10 mouse cellular contexts compared by ENCODE assay signal in genomic region chr9:120547026-120547668, GRCm38 (mm10). TPM values are rescaled to one million over a fixed set of nuclear protein-coding genes. Genes with fewer than 3 reads are reported as not detected.
DNase-seq lines count a peak whose midpoint lies in the region; ATAC-seq lines count a peak whose summit lies in the region.
"Had no signal": no experiment of that assay in that cellular context is flagged by ENCODE, and none has a peak within 500 bp of the region (broad histone marks: within the 10 kb centered on the region; RNA-seq: fewer than 3 reads in every experiment).

No protein-coding gene starts in this region.

- no peaks in the 10 kb centered on the region for H3K36me3 ChIP-seq in heart, embryonic 15.5 days
- H3K36me3 ChIP-seq in embryonic facial prominence, embryonic 12.5 days = no peaks in the 10 kb centered on the region
- no peaks in the 10 kb centered on the region for H3K36me3 ChIP-seq in limb, embryonic 11.5 days (ENCODE audit: control insufficient read depth, insufficient read depth, low read length)
- H3K36me3 ChIP-seq in megakaryocyte, embryonic 14.5 days (replicated peaks; ENCODE audit: low read length) = no peaks in the 10 kb centered on the region
- no peaks in the 10 kb centered on the region for H3K36me3 ChIP-seq in hindbrain, embryonic 10.5 days

- H3K27me3 ChIP-seq in heart, embryonic 15.5 days = peaks cover 4% of the 10 kb centered on the region
- no peaks in the 10 kb centered on the region for H3K27me3 ChIP-seq in embryonic facial prominence, embryonic 12.5 days
- H3K27me3 ChIP-seq in limb, embryonic 11.5 days (ENCODE audit: control insufficient read depth, insufficient read depth, low read length) = no peaks in the 10 kb centered on the region
- peaks cover 59% of the 10 kb centered on the region for H3K27me3 ChIP-seq in megakaryocyte, embryonic 14.5 days (replicated peaks)
- peaks cover 4% of the 10 kb centered on the region for H3K27me3 ChIP-seq in hindbrain, embryonic 10.5 days (ENCODE audit: insufficient read depth, poor library complexity, severe bottlenecking)

- ATAC-seq in heart, embryonic 15.5 days (replicated peaks; ENCODE audit: insufficient number of reproducible peaks, insufficient read depth, low FRiP score, low read depth) = no peak
- no peak; the same call in 1 of the 2 replicates for ATAC-seq in embryonic facial prominence, embryonic 12.5 days (ENCODE audit: insufficient number of reproducible peaks, insufficient read depth, low FRiP score, low TSS enrichment)
- ATAC-seq in limb, embryonic 11.5 days (ENCODE audit: insufficient number of reproducible peaks, low FRiP score, low TSS enrichment, low read depth) = no peak
- no peak for ATAC-seq in frontal cortex, adult (ENCODE audit: low TSS enrichment)
- ATAC-seq: midbrain, embryonic 16.5 days had no signal

- no peak for DNase-seq in heart, postnatal 25 days (ENCODE audit: low spot score)
- DNase-seq in limb, embryonic 11.5 days (ENCODE audit: low spot score) = peak; percentile 48
- no peak for DNase-seq in left cerebral cortex, adult 18-20 months (ENCODE audit: low spot score in 2 of 2)
- no peak for DNase-seq in hindbrain, embryonic 10.5 days (ENCODE audit: low spot score)
- DNase-seq: thymus, adult 2 months had no signal

- H3K9ac ChIP-seq in heart, embryonic 15.5 days = no peak overlapping the region
- no peak overlapping the region for H3K9ac ChIP-seq in embryonic facial prominence, embryonic 12.5 days
- H3K9ac ChIP-seq in limb, embryonic 11.5 days (ENCODE audit: low read length) = no peak overlapping the region

- no peak overlapping the region for H3K4me3 ChIP-seq in heart, embryonic 15.5 days
- no peak overlapping the region for H3K4me3 ChIP-seq in embryonic facial prominence, embryonic 12.5 days
- H3K4me3 ChIP-seq in limb, embryonic 11.5 days (ENCODE audit: low read depth, low read length) = no peak overlapping the region
- H3K4me3 ChIP-seq in megakaryocyte, embryonic 14.5 days (replicated peaks) = peak overlapping the region; percentile 28
- H3K4me3 ChIP-seq in hindbrain, embryonic 10.5 days = no peak overlapping the region

- no peak overlapping the region for H3K27ac ChIP-seq in heart, embryonic 15.5 days
- no peak overlapping the region for H3K27ac ChIP-seq in embryonic facial prominence, embryonic 12.5 days
- no peak overlapping the region for H3K27ac ChIP-seq in limb, embryonic 11.5 days (replicated peaks; ENCODE audit: low read depth, low read length)
- H3K27ac ChIP-seq in hindbrain, embryonic 10.5 days = no peak overlapping the region

- H3K4me1 ChIP-seq in heart, embryonic 15.5 days (replicated peaks) = 0 out of 2 replicates have a peak, but pooled peaks cover 3% of the 10 kb centered on the region
- peaks cover 21% of the 10 kb centered on the region for H3K4me1 ChIP-seq in embryonic facial prominence, embryonic 12.5 days
- no peaks in the 10 kb centered on the region; the same call in 1 of the 2 replicates for H3K4me1 ChIP-seq in limb, embryonic 11.5 days (ENCODE audit: control insufficient read depth, insufficient read depth, low read length)
- peaks cover 19% of the 10 kb centered on the region for H3K4me1 ChIP-seq in megakaryocyte, embryonic 14.5 days
- peaks cover 26% of the 10 kb centered on the region for H3K4me1 ChIP-seq in hindbrain, embryonic 10.5 days (replicated peaks)

- H3K4me2 ChIP-seq in heart, embryonic 15.5 days = peak overlapping the region; percentile 18; the same call in 1 of the 2 replicates
- H3K4me2 ChIP-seq in embryonic facial prominence, embryonic 12.5 days (replicated peaks) = peak overlapping the region; percentile 21; the same call in 1 of the 2 replicates
- H3K4me2 ChIP-seq in limb, embryonic 11.5 days (ENCODE audit: low read depth, severe bottlenecking) = peak overlapping the region; percentile 10; the same call in 1 of the 2 replicates

- no peaks in the 10 kb centered on the region for H3K9me3 ChIP-seq in heart, embryonic 15.5 days (replicated peaks)
- H3K9me3 ChIP-seq in embryonic facial prominence, embryonic 12.5 days = no peaks in the 10 kb centered on the region
- no peaks in the 10 kb centered on the region for H3K9me3 ChIP-seq in limb, embryonic 11.5 days (ENCODE audit: control insufficient read depth, low read length)
- H3K9me3 ChIP-seq in megakaryocyte, embryonic 14.5 days = no peaks in the 10 kb centered on the region
- no peaks in the 10 kb centered on the region for H3K9me3 ChIP-seq in hindbrain, embryonic 10.5 days

- intact Hi-C loops in heart, postnatal 25 days (cut with DNase I) = no loop called here

- 29% methylated on average over 16 of the region's 16 CpGs for WGBS in heart, embryonic 15.5 days
- 17% methylated on average over 16 of the region's 16 CpGs for WGBS in embryonic facial prominence, embryonic 12.5 days
- 11% methylated on average over 16 of the region's 16 CpGs for WGBS in limb, embryonic 11.5 days
- WGBS in hindbrain, embryonic 10.5 days = 30% methylated on average over 16 of the region's 16 CpGs

RNA-seq across cellular contexts. Expression of gene Entpd3, which starts 7.5 kb away (rescaled TPM):
- polyA plus RNA-seq in heart, embryonic 15.5 days (2015; fragmentation: Nextera tagmentation; extraction: Ambion mirVana) = 0.23 and 0.77 TPM in 2 replicates
- not detected for total RNA-seq in heart, postnatal 25 days (2021)
- 1.7 and 2.4 TPM in 2 replicates for polyA plus RNA-seq in embryonic facial prominence, embryonic 12.5 days (2016; fragmentation: Nextera tagmentation; extraction: Ambion mirVana)
- polyA plus RNA-seq in limb, embryonic 11.5 days (2014; fragmentation: Nextera tagmentation; extraction: Ambion mirVana) = 0.19 and 0.21 TPM in 2 replicates
- polyA plus RNA-seq in megakaryocyte, embryonic 14.5 days (2012; ENCODE audit: insufficient read depth, low replicate concordance) = not detected in 2 replicates
- 1 to 10 TPM; 7.8 to 8.5 TPM for total RNA-seq in left cerebral cortex, adult 18-20 months (2021)
- 0.25 and 0.41 TPM in 2 replicates for polyA plus RNA-seq in hindbrain, embryonic 10.5 days (2016; fragmentation: Nextera tagmentation; extraction: Ambion mirVana)

RNA-seq across cellular contexts. Expression of gene Rpl14, which starts 24.1 kb away (rescaled TPM):
- polyA plus RNA-seq in heart, embryonic 15.5 days (2015; fragmentation: Nextera tagmentation; extraction: Ambion mirVana) = 378 and 402 TPM in 2 replicates
- total RNA-seq in heart, postnatal 25 days (2021) = 100 to 1,000 TPM; 281 to 288 TPM
- 774 and 808 TPM in 2 replicates for polyA plus RNA-seq in embryonic facial prominence, embryonic 12.5 days (2016; fragmentation: Nextera tagmentation; extraction: Ambion mirVana)
- polyA plus RNA-seq in limb, embryonic 11.5 days (2014; fragmentation: Nextera tagmentation; extraction: Ambion mirVana) = 962 and 998 TPM in 2 replicates
- 714 and 1,504 TPM in 2 replicates for polyA plus RNA-seq in megakaryocyte, embryonic 14.5 days (2012; ENCODE audit: insufficient read depth, low replicate concordance)
- total RNA-seq in left cerebral cortex, adult 18-20 months (2021) = 100 to 1,000 TPM; 298 to 323 TPM
- polyA plus RNA-seq in hindbrain, embryonic 10.5 days (2016; fragmentation: Nextera tagmentation; extraction: Ambion mirVana) = 673 and 781 TPM in 2 replicates

RNA-seq across cellular contexts. Expression of gene Eif1b, which starts 55.1 kb away (rescaled TPM):
- polyA plus RNA-seq in heart, embryonic 15.5 days (2015; fragmentation: Nextera tagmentation; extraction: Ambion mirVana) = 120 and 133 TPM in 2 replicates
- 10 to 100 TPM; 58.2 to 65.9 TPM for total RNA-seq in heart, postnatal 25 days (2021)
- 234 and 237 TPM in 2 replicates for polyA plus RNA-seq in embryonic facial prominence, embryonic 12.5 days (2016; fragmentation: Nextera tagmentation; extraction: Ambion mirVana)
- polyA plus RNA-seq in limb, embryonic 11.5 days (2014; fragmentation: Nextera tagmentation; extraction: Ambion mirVana) = 229 and 230 TPM in 2 replicates
- 112 and 150 TPM in 2 replicates for polyA plus RNA-seq in megakaryocyte, embryonic 14.5 days (2012; ENCODE audit: insufficient read depth, low replicate concordance)
- 100 to 1,000 TPM; 198 to 202 TPM for total RNA-seq in left cerebral cortex, adult 18-20 months (2021)
- 229 and 249 TPM in 2 replicates for polyA plus RNA-seq in hindbrain, embryonic 10.5 days (2016; fragmentation: Nextera tagmentation; extraction: Ambion mirVana)
